Mouse (Mus musculus) olfactory bulb, adult 2 months (tissue): Measurements from ENCODE around the gene Gm47429.

Source experiments
- CTCF ChIP-seq: fragments of 200-500 bp; IDR thresholded peaks from 2 replicates; pipeline ENCODE4 v1.5.1; 2012; ENCODE audit warnings: low read depth, mild to moderate bottlenecking, low read length, moderate library complexity; ENCODE audit not compliant: insufficient read depth
- POLR2A ChIP-seq: fragments of 200-500 bp; IDR thresholded peaks from 2 replicates; pipeline ENCODE4 v1.6.1; 2012; ENCODE audit warnings: mild to moderate bottlenecking, low read depth, low read length, moderate library complexity; ENCODE audit not compliant: insufficient read depth

DNA sequence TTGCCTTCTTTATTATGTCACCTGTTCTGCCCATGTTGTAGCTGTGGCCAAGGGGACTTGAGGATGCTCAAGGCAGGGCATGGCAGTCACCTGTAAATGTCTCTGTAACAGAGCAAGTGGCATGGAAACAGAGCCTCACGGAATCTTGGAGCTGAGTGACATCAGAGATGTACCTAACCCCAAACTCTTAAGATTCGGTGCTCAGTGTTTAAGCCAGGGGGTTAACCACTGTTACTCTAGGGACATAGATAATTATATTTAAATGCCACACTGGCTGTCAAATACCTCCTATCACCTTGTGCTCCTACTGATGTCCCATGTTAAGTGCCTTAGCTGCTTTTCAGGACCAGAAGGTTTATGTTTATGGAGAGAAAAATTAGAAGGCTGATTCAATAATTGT lies at the start of gene Gm47429:
- no peak for TF ChIP-seq POLR2A
- TF ChIP-seq CTCF, result no peak
